Comparison of ENCODE assay signal across 7 mouse cellular contexts in the genomic region with DNA sequence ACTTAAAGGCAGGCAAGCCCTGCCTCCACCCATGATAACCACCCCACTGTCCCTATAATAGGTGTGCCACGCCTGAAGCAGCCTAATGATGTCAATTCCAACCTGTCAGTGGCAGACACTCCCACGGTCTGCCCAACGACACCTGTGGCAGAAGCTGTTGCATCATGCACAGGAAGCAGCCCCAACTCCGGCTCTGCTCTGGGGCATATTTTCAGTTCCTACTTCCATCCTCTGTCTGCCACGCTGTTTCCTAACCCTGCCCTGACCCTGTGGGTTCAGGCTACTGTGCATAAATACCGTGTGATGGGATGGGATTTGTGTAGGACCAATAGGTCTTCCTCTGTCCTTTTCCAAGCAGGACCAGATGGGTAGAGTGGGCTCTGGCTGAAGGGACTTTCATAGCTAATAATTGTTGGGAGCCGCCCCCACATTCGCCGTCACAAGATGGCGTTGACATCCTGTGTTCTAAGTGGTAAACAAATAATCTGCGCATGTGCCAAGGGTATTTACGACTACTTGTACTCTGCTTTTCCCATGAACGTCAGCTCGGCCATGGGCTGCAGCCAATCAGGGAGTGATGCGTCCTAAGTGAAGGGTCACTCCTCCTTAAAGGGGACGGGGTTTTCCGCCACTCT. TPM values are rescaled to one million over a fixed set of nuclear protein-coding genes. Genes with fewer than 3 reads are reported as not detected.
DNase-seq lines count a peak whose midpoint lies in the region; ATAC-seq and TF ChIP-seq lines count a peak whose summit lies in the region.
"Not testable (repeated sequence)": the region's sequence is repeated elsewhere in the genome, so short reads cannot be mapped to it uniquely, and the experiment has no call there.

No protein-coding gene starts in this region.

- peak overlapping the region; percentile 90 for H3K27ac ChIP-seq in cerebellum, adult 2 months (ENCODE audit: insufficient read depth, low read length)
- not testable (repeated sequence) for H3K27ac ChIP-seq in forebrain, embryonic 14.5 days (ENCODE audit: low read depth, low read length)
- H3K27ac ChIP-seq in kidney, embryonic 16.5 days (ENCODE audit: low read length), result peak overlapping the region; percentile 76; the same call in 1 of the 2 replicates
- H3K27ac ChIP-seq in liver, embryonic 13.5 days, result peak overlapping the region; percentile 79
- peak overlapping the region; percentile 61 for H3K27ac ChIP-seq in midbrain, embryonic 13.5 days
- H3K27ac ChIP-seq in spleen, adult 2 months (ENCODE audit: insufficient read depth, low read length), result peak overlapping the region; percentile 84

- peak overlapping the region; percentile 46 for H3K4me2 ChIP-seq in forebrain, embryonic 14.5 days (ENCODE audit: low read length)
- peak overlapping the region; percentile 54 for H3K4me2 ChIP-seq in kidney, embryonic 16.5 days (replicated peaks; ENCODE audit: low read depth, low read length)
- H3K4me2 ChIP-seq in liver, embryonic 13.5 days, result peak overlapping the region; percentile 56
- peak overlapping the region; percentile 55 for H3K4me2 ChIP-seq in midbrain, embryonic 13.5 days (replicated peaks)

- H3K36me3 ChIP-seq in forebrain, embryonic 14.5 days (ENCODE audit: control insufficient read depth, insufficient read depth, low read length); kidney, embryonic 16.5 days (ENCODE audit: insufficient read depth, low read length); liver, embryonic 13.5 days; midbrain, embryonic 13.5 days; spleen, adult 2 months (ENCODE audit: control insufficient read depth, insufficient read depth, low read length): not testable (repeated sequence)

- H3K9ac ChIP-seq in forebrain, embryonic 14.5 days (ENCODE audit: low read length), result peak overlapping the region; percentile 47
- peak overlapping the region; percentile 67 for H3K9ac ChIP-seq in kidney, embryonic 16.5 days (replicated peaks; ENCODE audit: low read length)
- H3K9ac ChIP-seq in liver, embryonic 13.5 days, result peak overlapping the region; percentile 63
- H3K9ac ChIP-seq in midbrain, embryonic 13.5 days (replicated peaks), result peak overlapping the region; percentile 55; the same call in 1 of the 2 replicates

- TF ChIP-seq POLR2A in cerebellum, adult 2 months (IDR thresholded peaks at IDR 0.05; ENCODE audit: borderline replicate concordance, insufficient read depth, low read length), result peak; percentile 35; the same call in 1 of the 2 replicates
- 0 out of 2 replicates have a peak, but pooled peaks have one; percentile 5 for TF ChIP-seq POLR2A in spleen, adult 2 months (IDR thresholded peaks at IDR 0.05; ENCODE audit: low read depth, low read length)

- not testable (repeated sequence) for H3K27me3 ChIP-seq in cerebellum, adult 2 months (ENCODE audit: control insufficient read depth, insufficient read depth, low read length); forebrain, embryonic 14.5 days (replicated peaks; ENCODE audit: control insufficient read depth, insufficient read depth, low read length); kidney, embryonic 16.5 days (ENCODE audit: insufficient read depth, low read length); midbrain, embryonic 13.5 days; spleen, adult 2 months (ENCODE audit: control insufficient read depth, insufficient read depth, low read length)
- H3K27me3 ChIP-seq in liver, embryonic 13.5 days, result peaks cover 21% of the 10 kb centered on the region

- intact Hi-C loops in heart, postnatal 36 days (cut with DNase I), result not testable (repeated sequence)

- not testable (repeated sequence) for H3K4me1 ChIP-seq in cerebellum, adult 2 months (ENCODE audit: control insufficient read depth, insufficient read depth, low read length); forebrain, embryonic 14.5 days (ENCODE audit: control insufficient read depth, insufficient read depth, low read length); kidney, embryonic 16.5 days (ENCODE audit: insufficient read depth, low read length); spleen, adult 2 months (ENCODE audit: control insufficient read depth, insufficient read depth, insufficient read length)
- H3K4me1 ChIP-seq in liver, embryonic 13.5 days (replicated peaks), result peaks cover 16% of the 10 kb centered on the region
- peaks cover 12% of the 10 kb centered on the region; the same call in 1 of the 2 replicates for H3K4me1 ChIP-seq in midbrain, embryonic 13.5 days (replicated peaks)

- 65% methylated on average over 17 of the region's 17 CpGs for WGBS in cerebellum, adult 2 months
- 57% methylated on average over 15 of the region's 17 CpGs for WGBS in forebrain, embryonic 14.5 days
- WGBS in kidney, embryonic 16.5 days, result 53% methylated on average over 14 of the region's 17 CpGs
- 52% methylated on average over 17 of the region's 17 CpGs for WGBS in liver, embryonic 13.5 days (ENCODE audit: insufficient replicate concordance)
- 71% methylated on average over 15 of the region's 17 CpGs for WGBS in midbrain, embryonic 13.5 days
- WGBS in spleen, adult 2 months, result 38% methylated on average over 15 of the region's 17 CpGs

- peak; percentile 49 for ATAC-seq in forebrain, embryonic 14.5 days
- peak; percentile 47 for ATAC-seq in kidney, embryonic 16.5 days (ENCODE audit: low FRiP score, low TSS enrichment)
- ATAC-seq in liver, embryonic 13.5 days (ENCODE audit: low read depth), result peak; percentile 79
- ATAC-seq in midbrain, embryonic 13.5 days, result peak; percentile 66

- H3K9me3 ChIP-seq in forebrain, embryonic 14.5 days (replicated peaks; ENCODE audit: control insufficient read depth, low read length); kidney, embryonic 16.5 days (ENCODE audit: low read length); liver, embryonic 13.5 days (replicated peaks); midbrain, embryonic 13.5 days: not testable (repeated sequence)

- DNase-seq in cerebellum, adult 2 months, result peak; percentile 52 to 79
- not testable (repeated sequence) for DNase-seq in forebrain, embryonic 14.5 days (ENCODE audit: low spot score); liver, embryonic 13.5 days
- DNase-seq in heart, postnatal 36 days, result peak; percentile 20 to 43
- peak; percentile 74 to 88 for DNase-seq in spleen, adult 2 months (ENCODE audit: low read depth in 1 of 2, low spot score in 2 of 2)

- not testable (repeated sequence) for TF ChIP-seq CTCF in cerebellum, adult 2 months (IDR thresholded peaks at IDR 0.05; ENCODE audit: borderline replicate concordance, insufficient read depth, low read depth, low read length); spleen, adult 2 months (IDR thresholded peaks at IDR 0.05; ENCODE audit: extremely low read depth, insufficient read depth, insufficient read length, insufficient replicate concordance)

- peak overlapping the region; percentile 87 for H3K4me3 ChIP-seq in cerebellum, adult 2 months (replicated peaks; ENCODE audit: insufficient read depth, low read depth, low read length)
- peak overlapping the region; percentile 31 for H3K4me3 ChIP-seq in forebrain, embryonic 14.5 days (ENCODE audit: low read depth, low read length)
- peak overlapping the region; percentile 53 for H3K4me3 ChIP-seq in kidney, embryonic 16.5 days (ENCODE audit: low read length)
- H3K4me3 ChIP-seq in liver, embryonic 13.5 days (replicated peaks), result peak overlapping the region; percentile 59
- H3K4me3 ChIP-seq in midbrain, embryonic 13.5 days (replicated peaks), result peak overlapping the region; percentile 41
- H3K4me3 ChIP-seq in spleen, adult 2 months (ENCODE audit: extremely low read depth, insufficient read depth, insufficient read length), result peak overlapping the region; percentile 60

RNA-seq across cellular contexts. Expression of a gene that starts 5.0 kb away (rescaled TPM):
- 8.6 and 9.2 TPM in 2 replicates for polyA plus RNA-seq in cerebellum, adult 2 months (2012; rRNA removed)
- 2.8 and 3.0 TPM in 2 replicates for polyA plus RNA-seq in forebrain, embryonic 14.5 days (2014; fragmentation: Nextera tagmentation; extraction: Ambion mirVana)
- total RNA-seq in heart, postnatal 36 days (2021), result 1 to 10 TPM; 6.7 to 8.2 TPM
- 7.6 and 9.9 TPM in 2 replicates for polyA plus RNA-seq in kidney, embryonic 16.5 days (2015; fragmentation: Nextera tagmentation; extraction: Ambion mirVana)
- polyA plus RNA-seq in liver, embryonic 13.5 days (2015; fragmentation: Nextera tagmentation; extraction: Ambion mirVana), result 0.27 and 0.75 TPM in 2 replicates
- 4.0 and 4.7 TPM in 2 replicates for polyA plus RNA-seq in midbrain, embryonic 13.5 days (2015; fragmentation: Nextera tagmentation; extraction: Ambion mirVana)
- 24.8 and 32.4 TPM in 2 replicates for polyA plus RNA-seq in spleen, adult 2 months (2012; rRNA removed)

RNA-seq across cellular contexts. Expression of a gene that starts 43.5 kb away (rescaled TPM):
- 2.9 and 3.4 TPM in 2 replicates for polyA plus RNA-seq in cerebellum, adult 2 months (2012; rRNA removed)
- 40.9 and 47.5 TPM in 2 replicates for polyA plus RNA-seq in forebrain, embryonic 14.5 days (2014; fragmentation: Nextera tagmentation; extraction: Ambion mirVana)
- total RNA-seq in heart, postnatal 36 days (2021), result 1 to 10 TPM; 1.4 to 1.8 TPM
- 102 and 112 TPM in 2 replicates for polyA plus RNA-seq in kidney, embryonic 16.5 days (2015; fragmentation: Nextera tagmentation; extraction: Ambion mirVana)
- 47.8 and 58.8 TPM in 2 replicates for polyA plus RNA-seq in liver, embryonic 13.5 days (2015; fragmentation: Nextera tagmentation; extraction: Ambion mirVana)
- 37.4 and 38.0 TPM in 2 replicates for polyA plus RNA-seq in midbrain, embryonic 13.5 days (2015; fragmentation: Nextera tagmentation; extraction: Ambion mirVana)
- 5.0 and 5.7 TPM in 2 replicates for polyA plus RNA-seq in spleen, adult 2 months (2012; rRNA removed)

Comparison
In these comparisons a context has a peak if more than half of its experiments do, and no peak if none do; other contexts are left out.
1. H3K4me3 ChIP-seq: peak in every context shown above with its lines; median percentile 87 in cerebellum, adult 2 months; 60 in spleen, adult 2 months; 59 in liver, embryonic 13.5 days; 53 in kidney, embryonic 16.5 days; 41 in midbrain, embryonic 13.5 days; 31 in forebrain, embryonic 14.5 days.